Mouse (Mus musculus): ENCODE data around the gene Nav2.

GRCm38 (mm10) chr7:48884266-48884611 lies 24.3 kb upstream of the Nav2 start:
- TF ChIP-seq NANOG (IDR thresholded peaks at IDR 0.05; ENCODE audit: borderline replicate concordance, low read length) (no peak), CTCF (conservative IDR thresholded peaks at IDR 0.05; ENCODE audit: low read length) (no peak)

Data from E14TG2a.4 (cell line).